Mouse (Mus musculus): ENCODE measurements around the gene Klc2.

DNA sequence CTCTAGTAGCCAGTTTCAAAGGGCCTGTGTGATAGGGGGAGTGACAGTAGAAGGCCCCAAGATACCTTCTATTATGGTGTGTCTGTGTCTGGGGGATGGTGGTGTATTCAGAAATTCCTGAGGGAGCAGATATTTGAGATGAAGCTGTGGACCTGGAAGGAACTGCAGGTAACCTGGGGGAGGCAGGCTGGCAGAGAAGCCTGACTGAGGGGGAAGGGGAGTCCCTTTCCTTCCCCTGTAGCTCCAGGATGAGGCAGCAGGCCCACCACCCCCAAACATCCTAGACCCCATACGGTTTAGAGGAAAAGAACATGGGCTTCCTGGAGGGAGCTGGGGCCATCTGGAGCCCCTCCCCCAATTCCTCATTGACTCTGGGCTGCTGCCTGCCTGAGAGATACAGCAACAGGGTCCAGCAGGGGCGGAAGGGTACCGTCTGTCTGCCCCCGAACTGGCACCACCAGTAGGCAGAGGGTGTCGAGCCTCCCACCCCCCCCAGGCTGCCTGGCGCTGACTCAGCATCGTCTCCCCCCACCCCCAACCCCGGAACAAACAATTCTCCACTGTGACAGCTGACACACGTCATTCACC, 22.4 kb downstream of the Klc2 start:
- TF ChIP-seq NANOG (IDR thresholded peaks at IDR 0.05; ENCODE audit: borderline replicate concordance, low read length): no peak
- TF ChIP-seq CTCF (conservative IDR thresholded peaks at IDR 0.05; ENCODE audit: low read length): no peak
- TF ChIP-seq POU5F1 (IDR thresholded peaks at IDR 0.05; ENCODE audit: borderline replicate concordance, low read length): no peak
